Mouse (Mus musculus): ENCODE measurements around the gene Olfr781.
"Not testable (repeated sequence)": the region's sequence is repeated elsewhere in the genome, so short reads cannot be mapped to it uniquely, and the experiment has no call there.

- not testable (repeated sequence) for TF ChIP-seq CTCF (IDR thresholded peaks at IDR 0.05; ENCODE audit: low read depth, low read length); GATA1 (IDR thresholded peaks at IDR 0.05; ENCODE audit: borderline replicate concordance, low read length)
Measured at GRCm38 (mm10) chr10:129374051-129374450, 45.4 kb downstream of the Olfr781 start.

Measured in G1E (cell line).